Mouse (Mus musculus) forebrain, embryonic 15.5 days (tissue): ENCODE results near the gene Nop2. TPM values are rescaled to one million over a fixed set of nuclear protein-coding genes. Genes with fewer than 3 reads are reported as not detected.
A peak's percentile ranks its signal among the peaks of the same experiment; 100 is the strongest.

Experiments used
- ATAC-seq: fragments of 200-750 bp; cut with Nextera tagmentation; replicated peaks from 2 replicates; pipeline ENCODE4 v1.8.0; 2017; ENCODE audit warnings: mild to moderate bottlenecking, moderate TSS enrichment, moderate library complexity
- H3K27ac ChIP-seq: fragments of 300-500 bp; sonication (generic); replicated peaks from 2 replicates; pipeline ENCODE4 v1.5.1; 2015; ENCODE audit warnings: mild to moderate bottlenecking, inconsistent platforms
- H3K27me3 ChIP-seq: fragments of 300-500 bp; sonication (generic); 2 replicates; pipeline ENCODE4 v1.6.1; 2015; ENCODE audit warnings: inconsistent platforms
- H3K36me3 ChIP-seq: fragments of 300-500 bp; sonication (generic); 2 replicates; pipeline ENCODE4 v1.6.1; 2015; ENCODE audit warnings: mild to moderate bottlenecking, inconsistent platforms
- H3K4me1 ChIP-seq: fragments of 300-500 bp; sonication (generic); 2 replicates; pipeline ENCODE4 v1.6.1; 2015; ENCODE audit warnings: inconsistent platforms
- H3K4me2 ChIP-seq: fragments of 300-500 bp; sonication (generic); replicated peaks from 2 replicates; pipeline ENCODE4 v1.6.1; 2015; ENCODE audit warnings: mild to moderate bottlenecking, inconsistent platforms
- H3K4me3 ChIP-seq: fragments of 300-500 bp; sonication (generic); 2 replicates; pipeline ENCODE4 v1.5.1; 2015; ENCODE audit warnings: mild to moderate bottlenecking, inconsistent platforms
- H3K9ac ChIP-seq: fragments of 300-500 bp; sonication (generic); replicated peaks from 2 replicates; pipeline ENCODE4 v1.6.1; 2015; ENCODE audit warnings: mild to moderate bottlenecking, inconsistent platforms
- H3K9me3 ChIP-seq: fragments of 300-500 bp; sonication (generic); 2 replicates; pipeline ENCODE4 v1.6.1; 2016; ENCODE audit warnings: inconsistent platforms
- WGBS: fragments of 180-500 bp; shearing (Covaris S2); methylation state at CpG from one replicate; pipeline ENCODE4 v1.1.7; 2015; ENCODE audit warnings: mixed read lengths; 5-methylcytosine and 5-hydroxymethylcytosine counted together
- polyA plus RNA-seq: library from polyadenylated mRNA; unstranded; fragments of >200 nt; fragmentation: Nextera tagmentation; extraction: Ambion mirVana; gene quantifications from 2 replicates; pipeline ENCODE4 v1.2.1, GENCODE M21; 2015

Nop2 gene
- polyA plus RNA-seq, 1 experiment from 2014 or later, result 51.8 TPM

DNA sequence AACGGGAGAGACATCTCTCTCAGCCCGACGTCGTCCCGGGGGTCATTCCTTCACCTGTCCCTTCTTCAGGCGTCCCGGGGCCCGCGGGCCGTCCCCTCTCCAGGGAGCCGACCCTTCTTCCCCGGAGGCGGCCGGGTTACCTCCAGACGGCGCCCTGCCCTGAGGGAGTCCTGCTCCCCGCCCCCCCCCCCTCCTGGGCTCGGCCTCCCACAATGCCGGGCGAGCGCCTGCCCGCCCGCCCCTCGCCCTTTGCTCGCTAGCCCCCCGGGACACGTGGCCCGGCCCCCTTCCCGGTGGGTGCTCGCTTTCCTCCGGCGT lies 35.5 kb upstream of the Nop2 start:
- 0% methylated on average over 21 of the region's 32 CpGs for WGBS
- H3K4me1 ChIP-seq, result peaks cover 39% of the 10 kb centered on the region
- H3K9me3 ChIP-seq, result no peaks in the 10 kb centered on the region
- H3K4me3 ChIP-seq, result peak overlapping the region; percentile 82
- peak overlapping the region; percentile 74 for H3K4me2 ChIP-seq
- no peak for ATAC-seq
- H3K27ac ChIP-seq, result peak overlapping the region; percentile 94
- H3K36me3 ChIP-seq, result peaks cover 22% of the 10 kb centered on the region
- H3K27me3 ChIP-seq, result no peaks in the 10 kb centered on the region
- H3K9ac ChIP-seq, result peak overlapping the region; percentile 84

DNA sequence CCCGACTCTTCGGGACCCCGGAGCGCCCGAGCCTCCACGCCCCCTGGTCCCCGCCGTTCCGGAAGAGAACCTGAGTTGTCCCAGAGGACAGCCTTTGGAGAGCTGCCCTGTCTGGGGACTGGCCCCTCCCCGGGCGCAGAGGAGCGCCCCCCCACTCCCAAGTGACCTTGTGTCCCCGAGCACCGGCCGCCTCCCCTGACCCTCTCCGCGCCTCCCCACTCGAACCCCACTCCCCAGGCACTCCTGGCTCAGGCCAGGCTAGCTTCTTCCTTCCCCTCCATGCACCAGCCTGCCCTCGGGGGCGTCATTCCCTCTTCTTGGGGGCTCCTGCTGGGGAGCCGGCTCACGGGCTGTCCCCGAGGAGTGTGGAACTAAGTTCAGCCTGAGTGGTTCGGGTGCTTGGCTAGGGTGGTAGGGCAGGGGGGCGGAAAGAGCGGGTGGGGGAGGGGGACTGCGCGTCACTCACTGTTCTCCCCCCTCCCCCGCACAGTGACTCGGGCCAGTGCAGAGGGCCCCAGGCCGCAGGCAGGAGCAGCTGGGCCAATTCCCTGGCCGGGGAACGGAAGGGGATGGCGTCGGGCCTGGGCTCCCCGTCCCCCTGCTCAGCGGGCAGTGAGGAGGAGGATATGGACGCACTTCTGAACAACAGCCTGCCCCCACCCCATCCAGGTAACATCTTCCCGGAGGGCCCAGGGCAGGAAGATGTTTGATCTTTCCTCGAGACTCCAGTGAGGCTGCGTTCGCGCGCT lies 34.9 kb upstream of the Nop2 start:
- Histone ChIP-seq H3K9me3 (no peaks in the 10 kb centered on the region), H3K4me2 (peak overlapping the region; percentile 74), H3K4me1 (peaks cover 39% of the 10 kb centered on the region), H3K27me3 (no peaks in the 10 kb centered on the region), H3K4me3 (peak overlapping the region; percentile 82), H3K9ac (peak overlapping the region; percentile 84), H3K27ac (peak overlapping the region; percentile 94), H3K36me3 (peaks cover 27% of the 10 kb centered on the region)
- ATAC-seq, result peak; percentile 42
- WGBS, result under 1% methylated on average over 41 of the region's 44 CpGs

DNA sequence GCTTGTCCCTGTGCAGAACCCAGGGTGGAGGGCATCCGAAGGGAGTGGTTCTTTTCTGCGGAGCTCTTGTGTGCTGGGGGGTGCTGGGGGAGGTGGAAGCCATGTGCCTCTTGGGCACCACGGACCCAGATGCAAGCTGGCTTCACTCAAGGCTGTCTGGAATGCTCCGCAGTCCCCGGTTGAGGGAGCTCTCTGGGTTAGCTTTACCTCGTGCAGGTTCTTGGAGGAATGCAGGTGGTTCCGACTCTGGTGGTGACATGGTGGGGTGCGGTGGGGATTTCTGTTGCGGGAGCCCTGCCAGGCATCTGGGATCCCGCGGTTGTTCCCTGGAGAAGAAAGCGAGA lies 34.4 kb upstream of the Nop2 start:
- 0% methylated on average over 12 of the region's 12 CpGs for WGBS
- Histone ChIP-seq H3K36me3 (peaks cover 32% of the 10 kb centered on the region), H3K9me3 (no peaks in the 10 kb centered on the region), H3K4me2 (peak overlapping the region; percentile 74), H3K4me1 (peaks cover 39% of the 10 kb centered on the region), H3K27ac (peak overlapping the region; percentile 94), H3K27me3 (no peaks in the 10 kb centered on the region), H3K4me3 (peak overlapping the region; percentile 82), H3K9ac (peak overlapping the region; percentile 84)
- peak; percentile 5 for ATAC-seq

DNA sequence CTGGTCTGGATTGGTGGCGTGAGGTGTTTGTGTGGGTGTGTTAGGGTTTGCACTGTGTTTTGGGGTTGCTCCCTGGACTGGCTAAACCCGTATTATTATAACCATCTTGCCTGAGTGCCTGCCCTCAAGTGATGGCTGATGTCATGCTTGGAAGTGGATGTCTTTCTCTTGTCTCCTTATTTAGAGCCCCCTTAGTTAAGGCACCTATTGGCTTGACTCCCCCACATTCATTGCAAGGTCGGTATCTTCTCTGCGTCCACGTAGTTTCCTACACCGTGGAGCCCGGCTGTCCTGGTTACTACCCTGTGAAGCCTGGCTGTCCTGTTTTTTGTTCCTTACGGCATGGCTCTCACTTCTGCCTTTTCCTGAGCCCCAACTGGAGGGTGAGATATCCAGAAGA lies 33.8 kb upstream of the Nop2 start:
- no peak for ATAC-seq
- no peaks in the 10 kb centered on the region for H3K9me3 ChIP-seq
- H3K27ac ChIP-seq, result peak overlapping the region; percentile 94
- H3K4me3 ChIP-seq, result peak overlapping the region; percentile 82
- H3K4me2 ChIP-seq, result peak overlapping the region; percentile 74
- peaks cover 39% of the 10 kb centered on the region for H3K4me1 ChIP-seq
- H3K9ac ChIP-seq, result peak overlapping the region; percentile 84
- H3K27me3 ChIP-seq, result no peaks in the 10 kb centered on the region
- 57% methylated on average over 8 of the region's 8 CpGs for whole genome bisulfite sequencing
- peaks cover 39% of the 10 kb centered on the region for H3K36me3 ChIP-seq

DNA sequence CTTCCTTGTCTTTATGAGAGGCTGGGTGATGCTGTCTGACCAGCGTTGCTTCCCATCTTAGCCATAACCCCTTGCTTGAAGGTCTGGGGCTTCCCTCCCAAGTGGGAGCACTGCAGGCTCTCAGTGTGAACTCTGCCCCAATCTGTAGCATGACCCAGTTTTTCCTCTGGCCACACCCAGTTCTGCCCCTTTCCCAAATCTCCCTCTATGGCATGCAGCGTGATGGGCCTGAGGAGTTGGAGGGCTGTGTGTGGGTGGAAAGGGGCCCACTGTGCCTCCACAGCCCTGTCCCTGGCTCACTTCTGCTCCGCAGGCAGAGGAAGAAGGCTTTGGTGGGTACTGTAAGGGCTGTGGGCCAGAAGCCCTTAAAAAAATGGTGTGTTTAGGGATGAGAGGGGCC lies 33.2 kb upstream of the Nop2 start:
- Histone ChIP-seq H3K36me3 (peaks cover 43% of the 10 kb centered on the region), H3K4me1 (peaks cover 39% of the 10 kb centered on the region), H3K27me3 (no peaks in the 10 kb centered on the region), H3K4me3 (peak overlapping the region; percentile 82), H3K4me2 (peak overlapping the region; percentile 74), H3K9me3 (no peaks in the 10 kb centered on the region), H3K9ac (peak overlapping the region; percentile 84), H3K27ac (peak overlapping the region; percentile 94)
- ATAC-seq, result no peak
- WGBS, result 62% methylated on average over 3 of the region's 3 CpGs

DNA sequence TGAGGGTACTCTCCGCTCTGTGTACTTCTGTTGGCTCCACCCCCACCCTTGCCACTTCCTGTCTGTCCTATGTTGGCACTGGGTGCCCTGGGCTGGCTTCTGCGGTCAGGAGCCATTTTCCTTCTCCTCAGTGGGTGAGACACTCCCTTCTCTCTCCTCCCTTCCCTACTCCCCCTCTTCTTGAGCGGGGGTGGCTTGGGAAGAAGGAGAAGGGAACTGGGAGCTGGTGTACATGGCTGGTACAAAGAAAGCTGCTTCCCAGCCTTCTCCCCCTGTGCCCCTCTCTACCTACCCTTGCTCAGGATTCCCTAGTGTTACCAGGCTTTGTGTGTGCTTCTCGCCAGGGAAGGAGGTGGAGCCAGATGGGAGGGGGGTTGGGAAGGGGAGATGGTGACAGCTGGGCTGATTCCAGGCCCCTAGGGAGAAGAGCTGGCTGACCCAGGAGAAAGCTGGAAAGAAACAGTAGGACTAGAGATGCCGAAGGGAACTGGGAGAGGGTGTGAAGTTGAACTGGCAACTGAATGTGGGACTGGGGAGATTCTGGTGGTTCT lies 32.2 kb upstream of the Nop2 start:
- H3K27ac ChIP-seq, result peak overlapping the region; percentile 94

DNA sequence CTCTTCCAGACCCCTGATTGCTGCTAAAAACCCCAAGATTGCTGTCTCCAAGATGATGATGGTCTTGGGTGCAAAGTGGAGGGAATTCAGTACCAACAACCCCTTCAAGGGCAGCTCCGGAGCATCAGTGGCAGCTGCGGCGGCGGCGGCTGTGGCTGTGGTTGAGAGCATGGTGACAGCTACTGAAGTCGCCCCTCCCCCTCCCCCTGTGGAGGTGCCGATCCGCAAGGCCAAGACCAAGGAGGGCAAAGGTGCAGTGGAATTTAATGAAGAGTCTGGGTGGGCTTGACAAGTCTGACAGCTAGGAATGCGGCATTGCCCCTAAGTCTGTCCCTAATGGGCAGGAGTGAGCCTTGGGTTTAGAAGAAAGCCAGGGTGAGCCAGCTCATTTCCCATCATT lies 30.3 kb upstream of the Nop2 start:
- WGBS, result 88% methylated on average over 9 of the region's 9 CpGs
- no peak overlapping the region for H3K27ac ChIP-seq
- H3K4me2 ChIP-seq, result no peak overlapping the region
- H3K4me1 ChIP-seq, result peaks cover 33% of the 10 kb centered on the region
- ATAC-seq, result no peak
- H3K9ac ChIP-seq, result no peak overlapping the region
- no peak overlapping the region for H3K4me3 ChIP-seq
- no peaks in the 10 kb centered on the region for H3K27me3 ChIP-seq
- H3K9me3 ChIP-seq, result no peaks in the 10 kb centered on the region
- H3K36me3 ChIP-seq, result peaks cover 68% of the 10 kb centered on the region

More for the DNA sequence above, 32.2 kb upstream of the Nop2 start:
- no peak for ATAC-seq
- Histone ChIP-seq H3K4me2 (peak overlapping the region; percentile 74), H3K27me3 (no peaks in the 10 kb centered on the region), H3K9me3 (no peaks in the 10 kb centered on the region), H3K4me3 (peak overlapping the region; percentile 82), H3K4me1 (peaks cover 39% of the 10 kb centered on the region), H3K9ac (peak overlapping the region; percentile 84), H3K36me3 (peaks cover 49% of the 10 kb centered on the region)
- WGBS, result 28% methylated on average over 5 of the region's 5 CpGs

DNA sequence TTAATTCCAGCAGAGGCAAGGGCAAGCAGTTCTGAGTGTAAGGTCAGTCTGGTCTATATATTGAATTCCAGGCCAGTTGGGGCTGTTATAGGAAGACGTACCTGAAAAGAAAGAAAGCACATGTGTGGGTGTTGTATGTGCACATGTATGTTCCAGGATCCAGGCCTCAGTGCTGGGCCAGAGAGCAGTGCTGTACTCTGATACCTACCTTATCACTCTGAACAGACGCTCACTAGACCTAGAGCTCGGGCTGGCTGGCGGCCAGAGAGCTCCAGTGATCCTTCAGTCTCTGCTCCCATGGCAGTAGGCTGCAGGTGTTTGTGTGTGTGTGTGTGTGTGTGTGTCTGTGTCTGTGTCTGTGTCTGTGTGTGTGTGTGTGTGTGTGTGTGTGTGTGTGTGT lies 27.5 kb upstream of the Nop2 start:
- Histone ChIP-seq H3K4me2 (no peak overlapping the region), H3K27me3 (no peaks in the 10 kb centered on the region), H3K4me1 (peaks cover 14% of the 10 kb centered on the region), H3K27ac (no peak overlapping the region), H3K36me3 (peaks cover 88% of the 10 kb centered on the region), H3K4me3 (no peak overlapping the region), H3K9ac (no peak overlapping the region), H3K9me3 (no peaks in the 10 kb centered on the region)
- 86% methylated on average over 4 of the region's 4 CpGs for WGBS
- ATAC-seq, result no peak

DNA sequence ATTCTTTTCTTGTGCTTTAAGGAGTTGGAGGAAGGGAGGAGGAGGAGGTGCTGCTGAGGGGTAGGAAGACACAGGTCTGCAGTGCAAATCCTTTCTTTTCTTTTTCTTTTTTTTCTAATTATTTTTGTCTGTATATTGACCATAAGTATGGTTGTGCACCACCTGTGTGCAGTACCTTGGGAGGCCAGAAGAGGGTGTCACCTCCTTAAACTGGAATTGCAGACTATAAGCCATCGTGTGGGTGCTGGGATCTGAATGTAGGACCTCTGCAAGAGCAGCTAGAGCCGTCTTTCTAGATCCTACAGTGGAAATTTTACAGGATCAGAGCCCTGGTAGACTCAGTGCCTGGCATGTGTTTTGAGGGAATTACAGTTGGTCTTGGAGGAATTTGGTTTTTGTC lies 24.0 kb upstream of the Nop2 start:
- Histone ChIP-seq H3K4me3 (no peak overlapping the region), H3K27me3 (no peaks in the 10 kb centered on the region), H3K27ac (no peak overlapping the region), H3K36me3 (peaks cover 94% of the 10 kb centered on the region), H3K9me3 (no peaks in the 10 kb centered on the region), H3K9ac (no peak overlapping the region), H3K4me2 (no peak overlapping the region), H3K4me1 (no peaks in the 10 kb centered on the region)
- WGBS, result 99% methylated on average over 2 of the region's 2 CpGs
- ATAC-seq, result no peak

DNA sequence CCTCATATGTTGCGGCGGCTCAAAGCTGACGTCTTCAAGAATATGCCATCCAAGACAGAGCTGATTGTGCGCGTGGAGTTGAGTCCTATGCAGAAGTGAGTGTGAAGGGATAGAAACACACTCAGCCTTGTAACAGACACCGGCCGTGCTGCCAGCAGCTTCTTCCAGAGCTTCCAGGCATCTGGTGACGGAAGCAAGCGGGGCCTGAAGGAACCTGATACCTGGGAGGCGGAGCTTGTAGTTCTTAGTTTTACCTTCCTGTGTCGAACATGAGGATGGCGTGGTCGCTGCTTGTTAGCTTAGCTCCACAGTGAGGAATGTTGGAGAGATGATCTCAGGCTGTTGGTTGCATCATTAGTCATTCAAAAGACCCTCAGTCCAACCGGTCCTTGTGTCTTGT lies 22.3 kb upstream of the Nop2 start:
- ATAC-seq, result no peak
- 92% methylated on average over 14 of the region's 14 CpGs for WGBS

DNA sequence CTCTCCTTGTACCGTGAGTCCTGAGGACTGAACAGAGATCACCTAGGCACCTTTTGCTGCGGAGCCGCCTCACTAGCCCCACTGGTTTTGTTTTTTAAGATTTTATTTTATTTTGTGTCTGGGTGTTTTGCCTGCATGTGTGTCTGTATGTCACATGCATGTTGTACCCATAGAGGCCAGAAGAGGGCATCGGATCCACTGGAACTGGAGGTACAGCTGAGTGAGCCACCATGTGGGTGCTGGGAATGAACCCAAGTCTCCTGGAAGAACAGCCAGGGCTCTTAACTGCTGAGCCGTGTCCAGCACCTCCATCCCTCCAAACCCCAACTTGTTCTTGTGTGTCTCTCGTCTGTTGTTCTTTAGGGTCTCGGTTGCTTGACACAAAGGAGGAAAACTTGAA lies 20.8 kb upstream of the Nop2 start:
- H3K4me2 ChIP-seq, result no peak overlapping the region
- H3K9me3 ChIP-seq, result no peaks in the 10 kb centered on the region
- no peak overlapping the region for H3K4me3 ChIP-seq
- H3K9ac ChIP-seq, result no peak overlapping the region
- no peak for ATAC-seq
- no peaks in the 10 kb centered on the region for H3K27me3 ChIP-seq
- H3K36me3 ChIP-seq, result peaks cover 97% of the 10 kb centered on the region
- 88% methylated on average over 7 of the region's 7 CpGs for WGBS
- no peaks in the 10 kb centered on the region for H3K4me1 ChIP-seq
- no peak overlapping the region for H3K27ac ChIP-seq

More for the DNA sequence above, 22.3 kb upstream of the Nop2 start:
- Histone ChIP-seq H3K36me3 (peaks cover 99% of the 10 kb centered on the region), H3K9ac (no peak overlapping the region), H3K9me3 (no peaks in the 10 kb centered on the region), H3K27ac (no peak overlapping the region), H3K4me1 (no peaks in the 10 kb centered on the region), H3K4me3 (no peak overlapping the region), H3K4me2 (no peak overlapping the region), H3K27me3 (no peaks in the 10 kb centered on the region)

DNA sequence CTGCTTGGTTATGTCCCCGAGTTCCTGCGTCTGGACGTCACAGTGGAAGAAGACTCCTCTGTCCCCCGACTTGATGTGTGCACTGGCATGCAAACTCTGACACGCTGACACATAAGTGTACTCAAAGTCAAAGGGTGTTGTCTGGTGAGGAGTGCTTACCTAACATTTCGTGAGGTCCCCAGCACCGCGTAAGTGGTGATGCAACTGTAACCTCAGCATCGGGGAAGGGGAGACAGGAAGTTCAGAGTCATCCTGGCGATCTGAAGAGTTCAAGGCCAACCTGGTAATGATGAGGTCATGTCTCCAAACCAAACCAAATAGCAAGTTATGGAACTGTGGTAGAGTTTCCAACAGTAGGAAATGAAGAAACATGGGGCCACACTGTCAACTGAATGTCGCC lies 19.2 kb upstream of the Nop2 start:
- 95% methylated on average over 11 of the region's 11 CpGs for WGBS
- ATAC-seq, result no peak

DNA sequence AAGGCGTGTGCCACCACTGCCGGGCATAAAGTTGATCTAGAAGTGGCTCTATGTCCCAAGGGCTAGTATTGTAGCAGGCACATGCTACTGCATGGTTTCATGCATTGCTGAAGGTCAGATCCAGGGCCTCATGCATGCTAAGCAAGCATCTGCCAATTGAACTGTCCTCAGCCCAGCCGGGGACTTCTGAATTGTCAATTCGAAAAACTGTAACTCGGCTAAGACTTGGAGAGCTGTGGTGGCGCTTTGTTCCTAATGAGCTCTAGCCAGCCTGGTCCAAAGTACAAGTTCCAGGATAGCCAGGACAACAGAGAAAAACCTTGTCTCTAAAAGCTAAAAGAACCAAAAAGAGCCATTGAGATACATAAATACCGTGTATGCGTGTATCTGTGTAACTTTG lies 12.3 kb upstream of the Nop2 start:
- no peak overlapping the region for H3K9ac ChIP-seq
- H3K27me3 ChIP-seq, result no peaks in the 10 kb centered on the region
- H3K9me3 ChIP-seq, result no peaks in the 10 kb centered on the region
- no peak for ATAC-seq
- H3K36me3 ChIP-seq, result peaks cover 95% of the 10 kb centered on the region
- H3K4me2 ChIP-seq, result no peak overlapping the region
- H3K4me3 ChIP-seq, result no peak overlapping the region
- no peak overlapping the region for H3K27ac ChIP-seq
- WGBS, result 93% methylated on average over 8 of the region's 8 CpGs
- no peaks in the 10 kb centered on the region for H3K4me1 ChIP-seq

More for the DNA sequence above, 19.2 kb upstream of the Nop2 start:
- Histone ChIP-seq H3K9me3 (no peaks in the 10 kb centered on the region), H3K27ac (no peak overlapping the region), H3K4me3 (no peak overlapping the region), H3K27me3 (no peaks in the 10 kb centered on the region), H3K9ac (no peak overlapping the region), H3K4me2 (no peak overlapping the region), H3K4me1 (no peaks in the 10 kb centered on the region), H3K36me3 (peaks cover 97% of the 10 kb centered on the region)
